Mouse (Mus musculus) small intestine, adult 2 months (tissue): ENCODE measurements around the gene Enc1. TPM values are rescaled to one million over a fixed set of nuclear protein-coding genes. Genes with fewer than 3 reads are reported as not detected.

Experiments
- H3K27ac ChIP-seq: fragments of 200-500 bp; 2 replicates; pipeline ENCODE4 v1.5.1; 2012; ENCODE audit warnings: low read depth, low read length, control low read depth, inconsistent platforms; ENCODE audit not compliant: insufficient read depth
- H3K27me3 ChIP-seq: fragments of 200-500 bp; 2 replicates; pipeline ENCODE4 v1.6.1; 2012; ENCODE audit warnings: mild to moderate bottlenecking, moderate library complexity, low read length, inconsistent platforms; ENCODE audit not compliant: control insufficient read depth, insufficient read depth
- H3K36me3 ChIP-seq: fragments of 200-500 bp; 2 replicates; pipeline ENCODE4 v1.6.1; 2012; ENCODE audit warnings: mild to moderate bottlenecking, low read length, control low read depth, inconsistent platforms; ENCODE audit not compliant: control insufficient read depth, insufficient read depth
- H3K4me1 ChIP-seq: fragments of 200-500 bp; 2 replicates; pipeline ENCODE4 v1.6.1; 2012; ENCODE audit warnings: low read length, inconsistent platforms, mixed read lengths; ENCODE audit not compliant: control insufficient read depth, insufficient read depth, insufficient read length
- H3K4me3 ChIP-seq: fragments of 200-500 bp; 2 replicates; pipeline ENCODE4 v1.5.1; 2012; ENCODE audit warnings: low read depth, mild to moderate bottlenecking, control low read depth, inconsistent platforms, low read length, moderate library complexity
- CTCF ChIP-seq: fragments of 200-500 bp; IDR thresholded peaks from 2 replicates; pipeline ENCODE4 v1.5.1; 2012; ENCODE audit warnings: low read depth, mild to moderate bottlenecking, control low read depth, inconsistent platforms, low read length, moderate library complexity, mixed read lengths; ENCODE audit not compliant: insufficient replicate concordance, insufficient read length; ENCODE audit errors: extremely low read depth
- POLR2A ChIP-seq: fragments of 200-500 bp; IDR thresholded peaks from 2 replicates; pipeline ENCODE4 v1.6.1; 2012; ENCODE audit warnings: low read depth, mild to moderate bottlenecking, control low read depth, inconsistent platforms, low read length, moderate library complexity
- WGBS: fragments of 180-500 bp; shearing (Covaris S2); methylation state at CpG from one replicate; pipeline ENCODE4 v1.1.7; 2018; 5-methylcytosine and 5-hydroxymethylcytosine counted together
- polyA plus RNA-seq: library from polyadenylated mRNA; depleted of rRNA; stranded (reverse); fragments of >200 nt; gene quantifications from 2 replicates; pipeline ENCODE4 v1.2.3, GENCODE M21; 2012; rRNA removed

The Enc1 gene
- polyA plus RNA-seq, 1 experiment = 4.6 TPM

DNA sequence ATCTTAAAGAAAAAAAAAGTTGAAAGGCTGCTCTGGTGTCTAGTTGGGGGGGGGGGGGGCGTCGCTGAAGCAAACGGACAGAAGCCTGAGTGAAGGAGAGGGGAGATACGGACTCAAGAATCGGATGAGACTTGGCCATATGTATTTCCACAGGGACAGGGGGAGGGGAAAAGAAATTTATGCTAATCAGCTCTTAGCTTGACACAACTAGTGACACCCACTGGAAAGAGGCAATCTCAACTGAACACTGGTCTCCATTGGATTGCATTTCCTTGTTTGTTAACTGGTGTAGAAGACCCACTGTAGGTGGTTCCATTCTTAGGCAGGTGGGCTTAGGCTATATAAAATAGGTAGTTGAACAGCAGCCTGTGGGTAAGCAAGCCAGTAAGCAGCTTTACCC lies 55.9 kb downstream of the Enc1 start:
- Histone ChIP-seq H3K27me3 (no peaks in the 10 kb centered on the region), H3K27ac (no peak overlapping the region), H3K36me3 (no peaks in the 10 kb centered on the region), H3K4me1 (peaks cover 24% of the 10 kb centered on the region; the same call in 1 of the 2 replicates), H3K4me3 (no peak overlapping the region)
- TF ChIP-seq POLR2A (no peak), CTCF (no peak)
- WGBS = 85% methylated on average over 5 of the region's 5 CpGs

DNA sequence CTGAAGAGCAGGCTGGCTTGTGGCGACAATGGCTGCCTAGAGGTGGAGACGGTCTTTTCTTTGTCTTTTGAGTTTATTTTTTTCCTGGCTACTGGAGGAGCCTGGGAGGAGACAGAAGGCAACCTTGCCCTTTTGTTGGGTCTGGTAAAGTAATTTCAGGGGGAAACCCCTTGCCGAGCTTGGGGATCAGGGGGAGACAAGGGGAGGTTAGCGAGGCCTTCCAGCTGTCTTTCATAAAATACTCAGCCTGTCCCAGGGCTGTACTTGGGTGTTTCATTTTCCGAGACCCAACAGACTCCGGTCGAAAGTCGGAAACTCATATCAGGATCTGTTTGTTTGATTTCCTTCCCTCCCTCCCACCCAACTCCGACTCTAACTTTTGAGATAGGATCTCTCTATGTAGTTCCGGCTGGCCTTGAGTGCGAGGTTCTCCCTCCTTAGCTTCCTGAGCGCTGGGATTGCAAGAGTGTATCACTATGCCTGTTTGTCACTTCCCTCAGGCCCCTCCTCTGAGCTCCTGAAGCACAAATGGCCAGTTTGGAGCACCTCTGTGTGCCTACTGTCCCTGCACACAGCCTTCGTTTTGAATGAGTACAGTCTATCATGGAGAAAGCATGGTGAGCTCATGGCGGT lies 56.6 kb downstream of the Enc1 start:
- peaks cover 24% of the 10 kb centered on the region; the same call in 1 of the 2 replicates for H3K4me1 ChIP-seq
- H3K36me3 ChIP-seq = no peaks in the 10 kb centered on the region
- H3K27me3 ChIP-seq = no peaks in the 10 kb centered on the region
- 62% methylated on average over 14 of the region's 14 CpGs for WGBS
- no peak overlapping the region for H3K4me3 ChIP-seq
- peak overlapping the region; percentile 13; the same call in 1 of the 2 replicates for H3K27ac ChIP-seq
- TF ChIP-seq CTCF (no peak), POLR2A (no peak)

DNA sequence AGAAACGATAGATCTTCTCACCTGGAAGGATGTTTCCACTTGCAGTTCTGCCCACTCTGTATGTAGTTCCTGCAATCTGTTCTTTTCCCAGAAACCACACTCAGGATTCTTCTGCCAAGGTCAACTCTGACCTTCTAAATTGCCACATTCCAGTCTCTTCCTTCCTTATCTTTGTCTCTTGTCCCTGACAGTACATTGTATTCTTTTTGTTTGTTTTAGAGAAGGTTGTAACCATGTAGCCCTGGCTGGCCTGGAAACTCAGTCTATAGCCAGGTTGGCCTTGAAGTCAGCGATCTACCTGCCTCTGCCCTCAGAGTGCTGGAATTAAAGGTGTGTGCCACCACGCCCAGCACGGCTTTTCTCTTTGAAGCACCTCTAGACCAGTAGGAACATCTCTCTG lies 58.0 kb downstream of the Enc1 start:
- 33% methylated on average over 4 of the region's 4 CpGs for WGBS
- no peaks in the 10 kb centered on the region for H3K27me3 ChIP-seq

GRCm38 (mm10) chr13:97299877-97300873 lies 59.3 kb downstream of the Enc1 start:
- no peaks in the 10 kb centered on the region for H3K36me3 ChIP-seq
- no peak overlapping the region for H3K4me3 ChIP-seq
- H3K27ac ChIP-seq = peak overlapping the region; percentile 88
- no peaks in the 10 kb centered on the region for H3K27me3 ChIP-seq
- TF ChIP-seq CTCF (no peak), POLR2A (no peak)
- peaks cover 20% of the 10 kb centered on the region; the same call in 1 of the 2 replicates for H3K4me1 ChIP-seq
- WGBS = 29% methylated on average over 12 of the region's 12 CpGs

More for the DNA sequence above, 58.0 kb downstream of the Enc1 start:
- H3K27ac ChIP-seq = peak overlapping the region; percentile 50; the same call in 1 of the 2 replicates
- no peaks in the 10 kb centered on the region for H3K36me3 ChIP-seq
- H3K4me1 ChIP-seq = peaks cover 24% of the 10 kb centered on the region; the same call in 1 of the 2 replicates
- TF ChIP-seq POLR2A (no peak), CTCF (no peak)
- H3K4me3 ChIP-seq = no peak overlapping the region

Other genes starting within 250 kb of the Enc1 start
- 0.23 and 0.33 TPM in 2 replicates for gene 1700029F12Rik, start 206.7 kb upstream of the Enc1 start, polyA plus RNA-seq
- not detected in 2 replicates for gene Fam169a, start 173.8 kb upstream of the Enc1 start, polyA plus RNA-seq
- gene Gm6169, start 141.9 kb upstream of the Enc1 start, polyA plus RNA-seq = 1.5 and 1.7 TPM in 2 replicates
- 9.0 and 14.7 TPM in 2 replicates for gene Gfm2, start 103.2 kb upstream of the Enc1 start, polyA plus RNA-seq
- 5.8 and 8.7 TPM in 2 replicates for gene Nsa2, start 103.2 kb upstream of the Enc1 start, polyA plus RNA-seq
- 82.6 and 294 TPM in 2 replicates for gene Hexb, start 42.7 kb upstream of the Enc1 start, polyA plus RNA-seq